Mouse (Mus musculus) kidney, adult 11 months (tissue): ENCODE measurements at regions not wholly inside any gene's neighbourhood (a gene's known extent, or its start where the extent isn't known, plus 50 kb on each side); places are given as distances from the start of the nearest gene placed in this dataset.

Experiments used
- DNase-seq: peaks from one replicate; pipeline ENCODE4 v3.0.0; 2022

GRCm38 (mm10) chr3:27815201-27815695, 80.9 kb downstream of the Tmem212 start:
- DNase-seq, result no peak

DNA sequence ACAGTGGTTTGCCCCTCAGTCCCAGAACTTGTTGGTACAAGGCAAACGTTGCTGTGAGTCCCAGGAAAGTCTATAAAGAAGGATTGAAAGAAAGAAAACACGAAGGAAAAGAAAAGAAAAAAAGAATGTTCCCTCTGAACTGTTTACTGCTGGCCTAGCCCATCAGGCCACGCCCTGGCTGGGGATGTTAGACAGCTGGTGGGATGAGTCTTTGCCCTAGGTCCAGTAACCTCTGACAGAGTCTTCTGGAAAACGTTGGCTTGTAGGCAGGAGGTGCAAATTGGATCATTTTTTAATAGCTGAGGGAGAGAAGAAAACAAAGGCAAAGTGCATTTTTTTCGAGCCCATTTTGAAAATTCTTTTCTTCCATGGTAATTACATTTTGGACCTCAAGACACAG, 91.9 kb downstream of the Tmem212 start:
- DNase-seq, result no peak

- no peak for DNase-seq
These were observed 80.5 kb upstream of the Fndc3b start for GRCm38 (mm10) chr3:27791633-27791951.

- no peak for DNase-seq
These were observed 80.0 kb upstream of the Fndc3b start for GRCm38 (mm10) chr3:27790932-27791632.

GRCm38 (mm10) chr3:27783926-27784325, 72.8 kb upstream of the Fndc3b start:
- no peak for DNase-seq

GRCm38 (mm10) chr3:27783476-27783875, 72.4 kb upstream of the Fndc3b start:
- DNase-seq, result no peak

DNA sequence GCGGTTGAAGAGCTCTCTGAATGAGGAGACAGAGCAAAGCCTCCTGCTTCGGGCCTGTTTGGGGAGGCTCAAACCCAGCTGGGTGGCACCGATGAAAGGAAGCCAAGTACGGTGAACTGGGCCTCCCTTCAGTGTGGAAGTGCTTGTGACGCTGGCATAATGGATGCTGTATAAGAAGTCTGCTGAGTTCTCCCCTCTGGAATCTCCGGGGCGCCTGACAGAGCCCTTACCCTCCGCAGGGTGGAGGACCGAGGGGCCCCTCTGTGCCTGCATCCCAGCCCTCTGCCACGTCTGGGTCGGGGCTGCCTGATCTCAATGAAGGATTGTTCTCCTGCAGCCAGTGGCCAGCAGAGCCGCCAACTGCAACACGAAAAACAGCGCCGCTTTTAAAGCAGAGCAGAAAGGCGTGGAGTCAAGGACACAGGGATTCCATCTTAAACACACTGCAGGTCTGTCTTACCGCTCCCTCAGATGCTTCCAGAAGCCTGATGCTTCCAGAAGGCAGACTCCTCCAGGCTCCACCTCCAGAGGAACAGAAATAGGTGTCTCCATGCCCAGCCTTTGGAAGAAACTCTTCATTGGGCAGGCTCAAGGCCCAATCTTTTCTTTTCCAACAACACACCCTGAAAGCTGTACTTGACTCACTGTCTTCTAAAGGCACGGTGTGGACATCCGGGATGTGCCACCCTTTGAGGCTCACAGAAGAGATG, 71.1 kb upstream of the Fndc3b start:
- no peak for DNase-seq

GRCm38 (mm10) chr3:27779892-27780291, 68.8 kb upstream of the Fndc3b start:
- no peak for DNase-seq

DNA sequence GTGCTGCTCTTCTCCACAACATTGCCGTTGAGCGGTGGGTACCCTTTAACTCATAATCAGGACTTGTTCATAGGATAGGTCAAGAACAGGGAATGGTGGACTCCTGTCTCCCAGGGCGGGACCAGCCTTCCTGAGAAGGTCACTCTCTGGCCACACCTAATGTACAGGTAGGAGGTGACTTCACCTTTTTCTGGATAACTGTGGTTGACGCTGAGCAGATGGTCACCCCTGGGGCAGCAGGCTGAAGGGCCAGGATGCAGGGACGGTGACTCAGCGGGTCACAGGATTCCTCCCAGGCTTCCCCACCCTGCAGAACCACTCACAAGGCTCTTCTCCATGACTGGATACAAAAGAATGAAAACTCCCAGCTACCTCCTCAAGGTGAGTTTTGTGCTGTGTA, 66.6 kb upstream of the Fndc3b start:
- no peak for DNase-seq

DNA sequence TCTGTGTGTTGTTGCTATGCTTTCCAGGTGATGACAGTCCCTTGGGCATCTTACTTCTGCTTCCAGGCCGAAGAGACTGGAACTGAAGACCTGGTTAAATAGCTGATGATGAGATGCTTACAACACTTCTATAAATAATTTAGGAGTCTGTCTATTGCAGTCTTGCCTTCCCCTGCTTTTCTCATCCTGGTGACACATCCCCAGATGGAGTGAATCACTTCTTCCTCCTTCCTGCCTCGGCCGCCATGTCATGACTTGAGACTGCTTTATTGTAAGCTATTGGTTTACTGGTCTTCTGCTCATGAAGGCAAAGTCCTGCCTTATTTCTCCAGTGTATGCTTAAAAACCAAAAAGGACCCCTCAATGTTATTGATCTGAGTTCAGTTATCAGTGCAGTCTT, 62.1 kb upstream of the Fndc3b start:
- DNase-seq, result no peak

DNA sequence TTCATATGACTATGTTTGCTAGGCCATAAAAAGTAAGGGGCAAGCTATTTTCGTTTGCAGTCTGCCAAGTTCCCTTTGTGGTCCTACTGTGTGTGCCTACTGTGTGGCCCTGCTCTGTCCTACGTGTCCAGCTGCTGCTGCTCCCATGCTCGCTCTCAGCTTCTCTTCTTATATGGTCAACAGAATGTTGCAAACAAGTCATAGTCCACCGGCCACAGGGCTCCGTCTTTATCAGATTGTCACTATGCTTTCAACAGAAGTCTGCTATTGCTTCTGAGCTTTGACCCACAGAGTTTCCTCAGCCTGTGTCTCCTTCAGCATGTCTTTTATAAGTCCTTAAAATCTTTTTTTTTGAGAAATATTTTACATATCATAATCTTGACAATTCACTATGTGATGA, 58.3 kb upstream of the Fndc3b start:
- DNase-seq, result no peak

DNA sequence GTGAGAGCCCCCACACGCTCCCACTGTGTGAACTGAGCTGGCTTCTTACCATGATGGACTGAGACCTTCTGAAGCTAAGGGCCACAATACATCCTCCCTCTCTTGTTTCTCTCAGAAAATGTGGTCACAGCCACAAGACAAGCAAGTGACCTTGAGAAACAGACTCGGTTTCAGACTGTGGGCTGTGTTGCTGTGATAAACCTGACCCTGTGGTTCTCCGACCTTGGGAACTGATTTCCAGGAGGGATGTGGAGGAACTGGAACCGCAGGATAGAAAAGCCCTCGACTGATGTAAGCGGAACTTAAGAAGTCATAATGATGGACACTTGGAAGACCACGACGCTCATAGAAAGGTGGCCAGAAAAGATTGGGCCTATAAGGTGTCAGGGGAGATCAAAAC, 56.1 kb upstream of the Fndc3b start:
- DNase-seq, result no peak

- DNase-seq, result no peak
These were observed 55.3 kb upstream of the Fndc3b start for GRCm38 (mm10) chr3:27766421-27766820.

- DNase-seq, result peak; percentile 33
These were observed 54.8 kb upstream of the Fndc3b start for GRCm38 (mm10) chr3:27765929-27766328.

GRCm38 (mm10) chr3:27764556-27764955, 53.4 kb upstream of the Fndc3b start:
- DNase-seq, result no peak

DNA sequence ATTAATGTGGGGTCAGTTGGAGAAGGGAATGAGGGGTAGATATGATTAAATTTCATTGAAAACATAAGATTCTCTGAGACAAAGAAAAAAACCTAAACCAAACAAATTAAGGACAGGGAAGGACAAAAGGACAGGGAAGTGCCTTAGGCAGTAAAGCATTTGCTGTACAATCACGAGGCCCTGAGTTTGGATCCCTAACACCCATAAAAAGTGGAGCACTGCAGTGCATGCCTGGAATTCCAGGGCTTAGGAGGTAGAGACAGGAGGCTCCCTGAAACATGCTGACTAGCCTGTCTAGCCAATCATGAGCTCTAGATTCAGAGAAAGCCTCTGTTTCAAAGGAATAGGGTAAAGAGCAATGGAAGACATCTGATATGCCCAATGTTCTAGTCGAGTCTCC, 49.9 kb upstream of the Fndc3b start:
- DNase-seq, result peak; percentile 42
